Mouse (Mus musculus): ENCODE data around the gene Cdh23.

DNA sequence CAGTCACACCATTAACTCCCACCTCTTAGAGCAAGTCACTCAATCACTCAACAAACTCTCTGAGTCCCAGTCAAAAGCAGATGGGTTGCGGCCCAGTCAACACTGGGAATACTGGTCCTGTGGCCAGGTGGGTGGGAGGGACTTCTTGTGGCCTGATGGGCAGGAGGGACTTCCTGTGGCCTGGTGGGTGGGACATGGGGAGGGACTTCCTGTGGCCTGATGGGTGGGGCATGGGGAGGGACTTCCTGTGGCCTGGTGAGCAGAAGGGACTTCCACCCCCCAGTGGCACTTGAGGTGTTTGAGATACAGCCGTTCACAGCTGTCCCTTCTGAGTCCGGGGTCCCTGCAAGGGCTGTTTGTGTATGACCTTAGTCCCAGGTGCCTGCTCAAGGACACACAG, 27.7 kb downstream of the Cdh23 start:
- TF ChIP-seq CTCF (IDR thresholded peaks at IDR 0.05; ENCODE audit: low read depth, low read length): no peak
- no peak for TF ChIP-seq TAL1 (conservative IDR thresholded peaks at IDR 0.05; ENCODE audit: low read depth, low read length)
- TF ChIP-seq POLR2AphosphoS5 (IDR thresholded peaks at IDR 0.05; ENCODE audit: insufficient replicate concordance, low read depth, low read length): no peak

Measured in G1E (cell line).